Mouse (Mus musculus) A20 (cell line): ENCODE measurements at regions not wholly inside any gene's neighbourhood (a gene's known extent, or its start where the extent isn't known, plus 50 kb on each side); places are given as distances from the start of the nearest gene placed in this dataset.
"Not testable (repeated sequence)": the region's sequence is repeated elsewhere in the genome, so short reads cannot be mapped to it uniquely, and the experiment has no call there.

Experiments used
- DNase-seq: peaks from one replicate; pipeline ENCODE4 v3.0.0-alpha.2; 2011; ENCODE audit warnings: low read depth, low spot score

DNA sequence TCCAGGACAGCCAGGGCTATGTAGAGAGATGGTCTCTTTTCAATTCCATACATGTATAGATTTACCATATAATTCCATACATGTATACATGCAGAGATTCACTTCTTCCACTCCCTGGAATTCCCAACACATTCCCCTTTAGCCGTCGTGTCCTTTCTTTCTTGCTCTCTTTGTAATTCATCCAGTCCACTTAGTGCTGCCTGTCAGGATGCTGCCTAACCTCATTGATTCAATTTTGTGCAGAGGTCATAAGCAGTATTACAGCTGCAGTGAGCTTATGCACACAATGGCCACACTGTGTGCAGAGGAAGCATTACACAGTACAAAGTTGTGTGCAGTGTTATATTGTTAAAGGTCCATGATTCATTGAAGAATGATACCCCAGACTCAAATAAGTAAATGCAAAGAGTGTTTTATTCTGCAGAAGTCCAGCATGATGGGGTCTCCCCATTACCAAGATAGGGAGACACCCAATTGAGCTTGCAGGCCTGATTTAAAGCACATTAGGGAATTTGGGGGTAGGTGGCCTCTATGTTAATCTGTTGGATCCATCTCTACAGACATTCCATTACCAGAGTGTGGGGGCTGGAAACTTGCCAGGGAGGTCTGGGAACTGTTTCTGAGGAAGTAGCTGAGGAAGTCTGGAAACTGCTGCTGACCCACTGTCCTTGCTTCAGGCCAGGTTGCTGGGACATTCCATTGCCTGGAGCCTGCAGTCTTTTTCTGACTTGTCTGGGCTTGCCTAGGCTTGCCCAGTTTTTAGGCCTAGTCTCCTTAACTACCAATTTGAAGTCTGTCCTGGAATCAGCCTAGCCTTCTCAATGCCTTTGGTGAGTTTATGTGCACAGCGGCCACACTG lies 72.8 kb downstream of the Fam161a start:
- DNase-seq, result no peak

DNA sequence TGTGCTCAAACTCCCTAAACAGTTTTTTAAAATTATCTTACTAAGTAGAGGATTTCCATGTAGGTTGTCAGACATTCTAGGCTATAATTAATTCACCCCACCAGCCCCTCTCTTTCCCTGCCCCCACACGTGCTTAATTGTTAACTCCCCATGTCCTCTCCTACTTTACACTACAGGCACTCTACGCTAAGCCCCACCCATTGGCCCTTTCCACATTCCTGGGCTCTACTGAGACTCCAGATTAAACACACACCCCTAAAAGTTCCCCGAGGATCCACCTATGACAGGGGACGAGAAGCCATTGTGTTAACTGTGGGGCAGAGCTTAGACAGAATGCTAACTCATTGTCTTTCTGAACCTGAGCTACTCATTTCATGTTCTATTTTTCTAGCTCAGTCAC lies 74.3 kb downstream of the Fam161a start:
- DNase-seq, result no peak

DNA sequence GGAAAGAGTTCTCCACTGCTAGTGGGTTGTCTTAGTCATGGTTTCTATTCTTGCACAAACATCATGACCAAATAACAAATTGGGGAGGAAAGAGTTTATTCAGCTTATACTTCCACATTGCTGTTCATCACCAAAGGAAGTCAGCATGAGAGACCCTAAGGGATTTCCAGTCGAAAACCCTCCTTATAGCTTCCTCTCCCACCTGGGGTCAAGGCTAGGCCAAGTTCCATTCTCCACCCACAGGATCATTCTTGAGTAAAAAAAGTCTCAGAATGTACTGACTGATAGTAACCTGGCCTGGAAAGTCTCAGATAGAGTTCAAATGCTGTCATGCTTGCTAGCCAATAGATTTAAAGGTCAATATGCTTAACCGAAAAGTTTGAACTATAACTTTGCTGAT lies 76.5 kb downstream of the Fam161a start:
- DNase-seq, result not testable (repeated sequence)

DNA sequence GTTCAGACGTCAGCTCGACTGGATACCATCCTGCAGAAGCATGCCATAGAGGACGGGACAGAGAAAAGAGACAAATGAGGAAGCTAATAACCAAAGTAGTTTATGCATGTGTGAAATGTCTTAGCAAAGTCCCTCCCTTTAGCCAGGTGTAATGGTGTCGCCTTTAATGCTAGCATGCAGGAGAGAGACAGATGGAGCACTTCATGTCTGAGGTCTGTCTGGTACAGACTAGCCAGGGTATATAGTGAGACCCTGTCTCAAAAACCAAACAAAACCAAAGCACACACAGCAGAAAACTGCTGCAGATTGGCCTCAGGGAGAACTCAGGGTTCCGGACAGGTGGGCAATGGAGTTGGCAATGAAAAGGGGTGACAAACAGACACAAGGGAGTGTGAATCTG lies 88.0 kb downstream of the Fam161a start:
- DNase-seq, result no peak

DNA sequence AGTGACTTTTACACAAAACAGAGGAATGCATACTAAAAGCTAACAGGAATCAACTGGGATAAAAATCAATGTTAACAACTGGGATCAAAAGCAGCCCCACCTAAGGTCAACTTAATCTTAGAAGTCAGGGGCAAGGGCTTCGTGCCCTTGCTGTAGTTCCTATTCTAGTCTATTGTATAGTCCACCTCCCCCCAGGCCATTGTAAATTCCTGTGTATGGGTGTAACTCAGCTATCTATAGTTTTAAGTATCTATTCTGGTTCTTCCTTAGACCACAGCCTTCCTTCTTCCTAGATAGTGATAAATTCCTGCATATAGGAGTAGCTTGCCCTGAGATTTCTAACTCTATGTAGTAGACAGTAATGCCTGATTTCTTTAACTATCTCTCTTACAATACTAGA lies 88.4 kb downstream of the Fam161a start:
- not testable (repeated sequence) for DNase-seq

DNA sequence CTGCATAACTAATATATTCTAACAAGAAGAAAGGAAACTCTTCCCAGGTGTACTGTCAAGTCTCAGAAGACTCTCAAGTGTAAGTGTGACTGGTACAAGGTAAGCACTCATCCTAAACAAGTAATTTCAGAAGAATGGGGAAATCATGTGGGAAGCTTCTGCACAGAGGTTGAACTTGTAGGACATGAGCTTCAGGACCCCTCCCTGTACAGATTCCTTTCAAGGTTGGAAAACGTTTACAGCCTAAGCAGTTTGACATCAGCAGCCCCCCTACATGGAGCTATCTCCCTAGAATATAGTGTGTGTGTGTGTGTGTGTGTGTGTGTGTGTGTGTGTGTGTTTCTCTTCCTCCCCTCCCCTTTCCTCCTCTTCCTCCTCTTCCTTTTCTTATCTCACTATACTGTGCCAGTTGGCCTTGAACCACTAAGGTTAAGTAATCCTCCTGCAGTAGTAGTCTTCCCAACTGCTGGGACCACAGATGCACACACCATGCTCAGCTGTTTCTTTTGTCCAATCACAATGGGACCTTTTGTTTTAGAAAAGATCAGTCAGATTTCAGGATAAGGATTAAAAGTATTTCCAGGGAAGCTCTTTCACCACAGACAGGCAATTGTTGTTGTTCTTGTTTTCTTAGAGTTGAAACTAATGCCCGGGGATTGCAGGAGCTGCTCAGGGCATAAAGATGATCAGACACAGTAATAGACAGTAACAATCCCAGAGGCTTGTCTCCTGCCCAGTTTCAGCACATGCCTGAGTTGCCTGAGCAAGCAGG lies 89.3 kb downstream of the Fam161a start:
- no peak for DNase-seq

DNA sequence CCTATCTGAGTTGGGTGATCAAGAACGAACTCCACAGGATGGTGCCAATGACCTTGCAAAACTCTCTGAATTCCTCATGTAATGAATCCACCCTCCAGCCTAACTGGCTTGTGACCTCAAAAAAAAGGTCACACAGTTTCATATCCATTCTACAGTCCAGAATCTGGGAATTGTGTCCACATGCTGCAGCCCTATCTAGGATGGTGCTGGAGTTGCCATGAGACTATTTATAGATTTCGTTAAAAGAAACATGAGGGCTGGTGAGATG lies 89.8 kb downstream of the Fam161a start:
- no peak for DNase-seq

DNA sequence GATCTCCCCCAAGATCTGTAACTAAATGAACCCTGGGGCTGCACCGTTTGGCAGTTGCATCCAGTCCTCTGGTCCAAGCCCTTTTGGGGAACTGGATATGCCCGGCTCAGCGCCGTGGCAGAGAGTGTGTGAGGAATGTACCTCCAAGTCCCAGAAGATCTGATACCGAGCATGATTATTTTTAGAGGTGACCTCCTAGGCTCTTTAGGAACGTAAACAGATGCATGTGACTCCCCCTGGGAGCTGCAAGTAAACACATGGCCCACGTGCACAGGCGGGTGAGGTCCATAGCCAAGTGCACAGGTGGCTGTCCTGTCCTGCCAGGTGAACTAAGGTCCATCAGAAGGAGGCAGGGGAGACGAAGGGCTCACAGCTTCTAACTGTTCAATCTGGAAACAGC lies 107.3 kb downstream of the Fam161a start:
- no peak for DNase-seq

DNA sequence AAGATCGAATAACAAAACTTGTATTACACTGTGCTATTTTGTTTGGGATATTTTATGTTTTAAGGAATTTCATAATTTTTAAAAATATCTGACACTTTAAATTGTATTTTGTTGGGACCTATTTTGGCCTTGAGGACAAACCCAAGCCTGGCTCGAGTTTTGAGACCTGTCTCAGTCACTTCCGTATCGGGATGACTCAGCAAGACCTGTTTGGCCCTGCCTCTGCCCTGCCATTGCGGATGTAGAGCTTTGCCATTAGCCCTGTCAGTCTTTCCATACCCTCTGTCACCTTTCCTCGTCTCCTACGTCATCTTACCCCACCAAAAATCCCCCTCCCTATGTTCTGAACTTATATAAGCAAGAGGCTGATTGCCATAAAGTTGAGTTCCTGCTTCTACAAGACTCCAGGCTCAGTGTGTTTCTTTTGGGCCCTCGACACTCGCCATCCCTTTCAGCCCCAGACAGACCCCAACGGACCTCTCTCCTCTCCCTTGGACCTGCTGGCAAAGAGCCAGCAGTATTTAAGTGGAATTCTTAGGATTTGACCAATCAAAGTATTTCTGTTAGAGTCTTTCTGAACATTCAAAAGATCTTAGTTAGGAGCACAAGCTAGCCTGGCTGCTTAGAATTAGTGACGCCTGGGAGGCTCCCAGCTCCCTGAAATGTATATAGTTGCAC lies 113.3 kb downstream of the Fam161a start:
- DNase-seq, result no peak

DNA sequence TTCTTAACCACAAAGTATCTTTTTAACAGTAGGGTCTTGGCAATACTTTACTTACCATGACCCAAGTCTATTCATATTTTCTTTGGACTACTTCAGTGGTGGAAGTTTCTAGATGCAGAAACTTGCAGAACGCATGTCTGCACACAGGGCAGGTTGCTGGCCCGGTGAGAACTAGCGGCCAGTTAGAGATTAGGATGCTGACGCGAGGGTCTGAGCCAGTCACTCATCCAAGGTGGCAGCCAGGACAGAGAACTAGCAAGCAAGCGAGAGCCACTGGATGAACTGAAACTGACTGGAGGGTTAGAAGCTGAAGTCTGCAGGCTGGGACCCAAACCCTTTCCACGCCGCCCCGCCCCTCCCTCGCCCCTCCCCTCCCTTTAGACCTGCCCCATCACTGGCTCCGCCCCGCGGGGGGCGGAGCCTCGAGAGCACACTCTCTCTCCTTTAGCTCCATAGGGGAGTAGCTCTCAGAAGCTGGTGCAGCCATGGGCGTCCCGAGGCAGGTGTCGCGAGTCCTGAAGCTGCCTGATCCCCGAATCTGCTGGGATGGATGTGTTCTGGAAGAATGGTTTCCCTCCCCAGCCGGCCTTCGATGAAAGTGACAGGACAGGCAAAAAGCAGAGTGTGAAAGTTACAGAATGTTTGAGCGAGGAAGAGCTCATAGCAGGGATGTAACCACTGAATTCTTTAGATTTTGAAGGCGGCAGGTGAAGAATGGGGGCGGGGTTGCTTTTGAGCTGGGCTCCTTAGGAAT lies 117.0 kb downstream of the Fam161a start:
- peak; percentile 85 for DNase-seq

DNA sequence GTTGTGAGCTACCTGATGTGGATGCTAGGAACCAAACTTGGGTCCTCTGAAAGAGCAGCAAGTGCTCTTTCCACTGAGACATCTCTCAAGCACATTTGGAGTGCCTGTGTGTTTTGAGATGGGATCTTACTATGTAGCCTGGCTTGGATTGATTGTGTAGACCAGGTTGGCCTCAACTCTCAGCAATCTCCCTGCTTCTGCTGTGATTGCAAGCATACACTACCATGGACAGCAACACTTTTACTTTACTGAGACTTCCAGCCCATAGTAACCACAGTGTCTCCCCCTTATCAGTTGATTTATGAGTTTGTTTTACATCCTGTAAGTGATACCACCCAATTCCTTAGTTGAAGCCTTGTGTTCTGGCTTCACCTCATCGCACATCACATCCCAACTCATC lies 123.8 kb downstream of the Fam161a start:
- DNase-seq, result no peak

DNA sequence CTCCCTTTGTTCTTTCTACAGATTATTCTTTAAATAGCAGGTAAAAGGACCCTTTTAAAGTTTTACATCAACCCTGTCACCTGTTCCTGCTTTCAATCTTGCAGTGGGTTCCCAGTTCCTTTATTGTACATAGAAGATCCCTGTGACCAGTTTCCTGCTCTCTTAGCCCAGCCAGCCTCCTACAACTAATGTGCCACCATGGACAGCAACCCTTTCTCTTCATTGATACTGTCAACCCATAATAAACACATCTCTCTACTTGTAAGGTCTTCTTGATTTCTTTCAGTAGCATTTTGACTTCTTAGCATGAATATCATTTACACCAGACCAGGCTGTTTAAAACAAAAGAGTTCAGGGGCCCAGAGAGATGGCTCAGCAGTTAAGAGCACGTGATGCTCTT lies 124.2 kb upstream of the Xpo1 start:
- DNase-seq, result no peak

DNA sequence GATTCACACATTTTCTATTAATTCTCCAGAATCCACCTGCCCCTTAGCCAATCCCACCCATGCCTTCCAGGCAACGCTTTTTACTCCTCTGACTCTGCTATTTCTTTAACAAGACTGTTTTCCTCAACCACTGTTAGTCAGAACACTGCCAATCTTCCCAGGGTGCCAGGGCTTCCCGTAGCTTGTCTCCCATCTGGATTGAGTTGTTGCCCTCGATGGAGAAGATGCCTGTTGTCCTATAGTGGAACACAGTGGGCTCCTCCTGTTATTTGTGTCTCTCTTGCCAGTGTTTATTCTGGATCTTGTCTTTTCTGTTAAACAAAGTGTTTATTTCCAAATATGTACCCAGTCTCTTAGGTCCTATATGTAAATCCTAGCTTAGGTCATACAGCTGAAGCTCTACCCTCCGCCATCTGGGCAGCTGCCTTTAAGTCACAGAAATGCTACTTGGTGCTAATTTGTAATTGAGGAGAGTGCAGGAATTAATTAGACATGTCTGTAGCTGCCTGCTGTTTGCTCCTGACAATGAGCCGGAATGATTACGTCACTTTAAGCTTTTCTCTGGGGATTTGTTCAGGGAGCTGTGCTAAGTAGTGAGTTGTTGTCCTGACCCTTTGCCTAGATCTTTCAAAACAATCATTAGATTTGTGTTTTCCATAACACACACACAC lies 115.3 kb upstream of the Xpo1 start:
- DNase-seq, result no peak

DNA sequence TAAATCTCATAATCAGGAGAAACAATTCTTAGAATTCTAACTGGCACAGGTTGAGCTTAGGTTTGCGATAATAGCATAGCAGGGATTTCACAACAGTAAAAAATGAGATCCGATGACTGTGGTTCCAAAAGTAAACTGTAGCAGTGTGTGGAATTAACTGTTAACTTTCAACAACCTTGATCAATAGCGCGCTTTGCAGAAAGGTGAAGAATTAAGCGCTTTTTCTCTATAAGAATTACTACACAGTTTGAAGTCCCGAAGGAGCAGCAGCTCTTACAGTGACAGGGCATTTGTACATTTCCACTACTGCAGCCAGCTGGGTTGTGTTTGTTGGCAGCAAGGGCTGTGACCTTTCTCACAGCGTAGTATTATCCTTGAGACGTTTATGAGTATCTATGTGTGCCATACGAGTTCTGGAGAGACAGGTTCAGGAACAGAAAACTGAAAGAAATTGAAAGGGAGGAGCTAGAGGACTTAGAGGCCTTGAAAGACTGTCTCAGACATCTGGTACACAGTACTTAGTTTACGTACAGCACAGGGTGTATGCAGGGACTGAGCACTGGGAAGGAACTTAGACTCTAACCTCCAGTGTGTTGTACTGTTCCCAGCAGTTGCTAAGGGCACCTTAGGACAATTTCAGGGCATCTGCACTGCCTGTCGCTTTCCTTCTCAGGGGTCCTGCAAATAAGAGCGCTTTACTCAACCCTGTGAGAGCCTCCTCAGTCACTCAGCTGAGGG lies 114.6 kb upstream of the Xpo1 start:
- DNase-seq, result no peak

DNA sequence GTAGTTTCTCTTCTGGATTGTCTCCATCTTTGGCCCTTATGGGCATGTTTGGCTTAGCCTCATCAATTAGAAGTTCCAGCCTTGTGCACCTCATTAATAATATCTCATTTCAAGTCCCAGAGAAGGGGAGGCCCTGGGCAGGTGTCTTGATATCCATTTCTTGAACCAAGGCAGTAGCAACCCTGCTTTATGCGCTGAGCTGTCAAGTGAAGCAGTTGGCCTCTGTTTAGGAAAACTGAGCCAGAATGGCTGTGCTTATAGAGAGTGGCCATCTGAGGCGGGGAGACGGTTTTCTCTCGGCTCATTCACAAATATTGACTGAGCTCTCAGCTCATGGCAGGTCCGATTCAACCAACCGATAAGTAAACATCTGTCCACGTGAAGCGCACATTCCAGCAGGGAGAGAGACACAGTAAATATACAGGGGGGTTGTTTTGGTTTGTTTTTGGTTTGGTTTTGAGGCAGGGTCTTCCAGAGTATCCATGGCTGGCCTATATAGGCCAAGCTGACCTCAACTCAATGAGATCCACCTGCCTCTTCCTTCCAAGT lies 107.7 kb upstream of the Xpo1 start:
- DNase-seq, result no peak

DNA sequence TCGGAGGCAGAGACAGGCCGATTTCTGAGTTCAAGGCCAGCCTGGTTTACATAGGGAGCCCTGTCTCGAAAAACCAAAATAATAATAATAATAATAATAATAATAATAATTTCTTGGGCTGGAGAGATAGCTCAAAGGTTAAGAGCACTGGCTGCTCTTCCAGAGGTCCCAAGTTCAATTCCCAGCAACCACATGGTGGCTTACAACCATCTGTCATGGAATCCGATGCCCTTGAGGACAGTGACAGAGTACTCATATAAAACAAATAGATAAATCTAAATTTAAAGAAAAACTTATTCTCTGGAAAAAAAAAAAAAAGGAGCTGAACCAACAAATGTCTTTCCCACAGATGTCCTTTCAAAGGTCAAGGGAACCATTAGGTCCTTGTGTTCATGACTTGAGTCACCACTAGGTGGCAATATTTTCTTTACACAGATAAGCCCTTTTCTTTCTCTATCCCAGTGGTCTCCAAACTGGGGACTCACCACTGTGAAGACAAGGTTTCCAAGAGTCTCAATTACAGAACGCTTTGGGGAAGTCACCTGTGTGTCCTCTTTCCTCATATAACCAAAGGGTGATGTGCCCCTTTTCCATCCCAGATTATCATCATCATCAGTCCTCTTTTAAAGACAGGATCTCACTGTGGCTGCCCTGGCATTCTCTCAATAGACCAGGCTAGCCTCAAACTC lies 106.1 kb upstream of the Xpo1 start:
- DNase-seq, result peak; percentile 54

DNA sequence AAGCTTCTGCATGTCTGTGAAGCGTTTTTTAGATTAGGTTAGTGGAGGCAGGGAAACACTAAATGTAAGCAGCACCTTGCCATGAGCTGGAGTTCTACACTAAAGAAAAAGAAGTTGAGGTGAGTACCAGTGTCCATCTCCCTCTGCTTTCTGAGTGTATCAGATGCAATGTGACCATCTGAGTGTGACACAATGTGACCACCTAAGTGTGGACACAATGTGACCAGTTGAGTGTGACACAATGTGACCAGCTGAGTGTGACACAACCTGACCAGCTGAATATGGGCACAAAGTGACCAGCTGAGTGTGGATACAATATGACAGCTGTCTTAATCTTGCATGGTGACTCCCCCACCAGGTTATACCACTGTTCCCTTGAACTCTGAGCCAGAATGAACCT lies 101.0 kb upstream of the Xpo1 start:
- DNase-seq, result no peak

DNA sequence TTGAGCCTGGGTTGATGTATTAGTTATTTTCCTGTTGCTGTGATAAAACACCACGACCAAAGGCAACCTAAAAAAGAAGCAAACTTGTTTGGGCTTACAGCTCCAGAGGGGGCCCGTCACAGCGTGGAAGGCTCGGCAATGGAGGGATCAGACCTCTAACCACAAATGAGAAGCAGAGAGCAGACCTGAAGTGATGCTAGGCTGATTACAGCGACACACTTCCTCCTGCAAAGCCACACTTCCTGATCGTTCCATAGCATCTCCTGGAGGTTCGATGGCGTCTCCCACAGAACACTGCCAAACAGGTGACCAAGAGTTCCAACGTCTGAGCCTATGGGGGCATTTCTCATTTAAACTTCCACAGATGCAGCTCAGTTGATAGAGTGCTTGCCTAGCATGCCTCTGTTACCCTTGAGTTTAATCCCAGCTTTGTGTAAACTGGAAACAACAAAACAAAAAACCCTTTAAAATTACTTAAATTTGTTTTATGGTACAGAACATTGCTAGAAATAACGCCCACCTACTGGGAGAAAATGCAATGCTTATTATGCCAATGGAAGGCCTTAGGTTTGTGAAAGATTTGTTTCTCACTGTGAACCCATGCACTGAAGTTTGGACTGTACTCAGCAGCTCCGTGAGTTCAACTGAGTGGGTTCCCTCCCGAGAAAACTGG lies 87.2 kb upstream of the Xpo1 start:
- DNase-seq, result no peak

DNA sequence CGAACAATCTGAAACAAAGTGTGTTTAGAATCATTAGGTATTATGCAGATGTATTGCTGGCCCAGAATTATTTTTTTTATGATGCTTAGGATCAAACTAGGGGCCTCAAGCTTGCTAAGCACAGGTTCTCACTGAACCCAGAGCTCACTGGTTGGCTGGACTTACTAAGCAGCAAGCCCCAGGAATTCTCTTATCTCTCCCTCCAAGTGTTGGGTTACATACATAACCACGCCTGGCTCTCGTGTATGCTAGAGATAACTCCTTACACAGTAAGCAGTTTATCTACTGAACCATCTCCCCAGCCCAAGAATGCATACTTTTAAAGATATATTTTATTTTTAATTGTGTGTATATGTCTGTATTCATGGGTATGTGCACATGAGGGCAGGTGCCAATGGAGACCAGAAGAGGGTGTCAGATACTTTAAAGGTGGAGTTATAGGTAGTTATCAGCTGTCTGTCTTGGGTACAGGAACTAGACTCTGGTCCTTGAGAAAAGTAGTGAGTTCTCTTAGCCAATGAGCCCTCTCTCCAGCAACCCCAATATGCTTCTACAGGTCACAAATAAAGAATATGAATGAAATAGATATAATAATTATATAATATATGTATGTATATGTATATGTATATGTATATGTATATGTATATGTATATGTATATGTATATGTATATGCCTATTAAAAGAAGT lies 86.0 kb upstream of the Xpo1 start:
- DNase-seq, result no peak
